Mouse (Mus musculus): Measurements from ENCODE around the gene Emilin1. TPM values are rescaled to one million over a fixed set of nuclear protein-coding genes. Genes with fewer than 3 reads are reported as not detected.
"Not testable (repeated sequence)": the region's sequence is repeated elsewhere in the genome, so short reads cannot be mapped to it uniquely, and the experiment has no call there.

Gene Emilin1
- 10 to 100 TPM; 60.0 to 63.4 TPM for total RNA-seq (2021)
- long read RNA-seq, experiment 1, transcript Emilin1-201 (8 exons, 3,852 nt), result major isoform, 71 of 109 reads
- long read RNA-seq, experiment 1, partial matches to known transcripts, result 21 of 109 reads
- long read RNA-seq, experiment 1, other reads (novel, unspliced or antisense), result 17 of 109 reads
- long read RNA-seq, experiment 2, transcript Emilin1-201 (8 exons, 3,852 nt), result major isoform, 30 of 56 reads
- long read RNA-seq, experiment 2, partial matches to known transcripts, result 14 of 56 reads
- long read RNA-seq, experiment 2, other reads (novel, unspliced or antisense), result 12 of 56 reads

- peak; percentile 57 for DNase-seq
Observed at GRCm38 (mm10) chr5:30913060-30913841, at the start of gene Emilin1. TSS of gene Emilin1 (plus strand) at chr5:30913402.

GRCm38 (mm10) chr5:30863852-30864251 is 49.4 kb upstream of the Emilin1 start:
- DNase-seq, result no peak

GRCm38 (mm10) chr5:30864322-30864721 is 48.9 kb upstream of the Emilin1 start:
- DNase-seq, result no peak

- DNase-seq, result no peak
Observed at GRCm38 (mm10) chr5:30866871-30867270, 46.3 kb upstream of the Emilin1 start.

- no peak for DNase-seq
Observed at GRCm38 (mm10) chr5:30867712-30868111, 45.5 kb upstream of the Emilin1 start, which contains the start of gene Tmem214. TSS of gene Tmem214 (plus strand) at chr5:30868012.

- DNase-seq, result peak; percentile 46
Observed at GRCm38 (mm10) chr5:30868981-30869380, 44.2 kb upstream of the Emilin1 start.

GRCm38 (mm10) chr5:30869405-30870130 is 43.6 kb upstream of the Emilin1 start:
- DNase-seq, result peak; percentile 97

- no peak for DNase-seq
Observed at GRCm38 (mm10) chr5:30870131-30870406, 43.1 kb upstream of the Emilin1 start.

GRCm38 (mm10) chr5:30872574-30872973 is 40.6 kb upstream of the Emilin1 start:
- no peak for DNase-seq

- DNase-seq, result no peak
Observed at GRCm38 (mm10) chr5:30874365-30874764, 38.8 kb upstream of the Emilin1 start.

- DNase-seq, result no peak
Observed at GRCm38 (mm10) chr5:30878616-30879015, 34.6 kb upstream of the Emilin1 start.

- DNase-seq, result no peak
Observed at GRCm38 (mm10) chr5:30879347-30879943, 33.8 kb upstream of the Emilin1 start.

- not testable (repeated sequence) for DNase-seq
Observed at GRCm38 (mm10) chr5:30881839-30882238, 31.4 kb upstream of the Emilin1 start.

GRCm38 (mm10) chr5:30886209-30886608 is 27.0 kb upstream of the Emilin1 start:
- DNase-seq, result no peak

- no peak for DNase-seq
Observed at GRCm38 (mm10) chr5:30886731-30887130, 26.5 kb upstream of the Emilin1 start.

- peak; percentile 75 for DNase-seq
Observed at GRCm38 (mm10) chr5:30887331-30887761, 25.9 kb upstream of the Emilin1 start.

GRCm38 (mm10) chr5:30887858-30888336 is 25.3 kb upstream of the Emilin1 start:
- DNase-seq, result peak; percentile 94

- DNase-seq, result peak; percentile 95
Observed at GRCm38 (mm10) chr5:30888337-30889087, 24.7 kb upstream of the Emilin1 start, which contains the start of gene Agbl5. TSS of gene Agbl5 (plus strand) at chr5:30888694.

GRCm38 (mm10) chr5:30889088-30889754 is 24.0 kb upstream of the Emilin1 start:
- no peak for DNase-seq

- DNase-seq, result no peak
Observed at GRCm38 (mm10) chr5:30890375-30890774, 22.8 kb upstream of the Emilin1 start.

- no peak for DNase-seq
Observed at GRCm38 (mm10) chr5:30901860-30902259, 11.3 kb upstream of the Emilin1 start.
